Mouse (Mus musculus) heart, postnatal 10 days (tissue): Measurements from ENCODE around the gene Pdhb. TPM values are rescaled to one million over a fixed set of nuclear protein-coding genes. Genes with fewer than 3 reads are reported as not detected.

Experiments
- DNase-seq, 2 experiments: peaks; one replicate each; pipeline ENCODE4 v3.0.0; 2021
- intact Hi-C: fragments of 180-260 bp; cut with DNase I; formaldehyde crosslinking; loops from one replicate; pipeline ENCODE4 v1.15.1; 2025
- total RNA-seq, 2 experiments: library from RNA; stranded (reverse); gene quantifications; 2 replicates each; pipeline ENCODE4 v1.2.3; 2021

Pdhb gene
- total RNA-seq, 2 experiments from 2014 or later = 756 to 778 TPM

DNA sequence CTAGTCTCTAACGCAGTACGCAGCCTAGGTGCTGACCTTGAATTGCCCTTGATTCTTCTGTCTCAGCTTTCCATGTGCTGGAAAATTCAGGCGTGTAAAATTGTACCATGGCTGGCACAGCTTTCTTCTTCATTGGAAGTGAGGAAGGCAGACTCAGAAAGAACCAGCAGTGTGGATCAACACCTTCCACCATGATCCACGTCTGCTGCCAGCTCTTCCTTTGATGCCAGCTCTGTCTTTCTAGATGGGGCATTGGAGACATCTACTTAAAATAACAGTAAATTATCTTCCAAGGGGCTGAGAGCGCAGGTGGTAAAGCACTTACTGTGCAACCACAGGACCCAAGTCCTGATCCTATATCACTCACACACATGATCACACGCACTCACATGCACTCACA lies 19.9 kb upstream of the Pdhb start:
- DNase-seq = no peak
- intact Hi-C loops = no loop called here

DNA sequence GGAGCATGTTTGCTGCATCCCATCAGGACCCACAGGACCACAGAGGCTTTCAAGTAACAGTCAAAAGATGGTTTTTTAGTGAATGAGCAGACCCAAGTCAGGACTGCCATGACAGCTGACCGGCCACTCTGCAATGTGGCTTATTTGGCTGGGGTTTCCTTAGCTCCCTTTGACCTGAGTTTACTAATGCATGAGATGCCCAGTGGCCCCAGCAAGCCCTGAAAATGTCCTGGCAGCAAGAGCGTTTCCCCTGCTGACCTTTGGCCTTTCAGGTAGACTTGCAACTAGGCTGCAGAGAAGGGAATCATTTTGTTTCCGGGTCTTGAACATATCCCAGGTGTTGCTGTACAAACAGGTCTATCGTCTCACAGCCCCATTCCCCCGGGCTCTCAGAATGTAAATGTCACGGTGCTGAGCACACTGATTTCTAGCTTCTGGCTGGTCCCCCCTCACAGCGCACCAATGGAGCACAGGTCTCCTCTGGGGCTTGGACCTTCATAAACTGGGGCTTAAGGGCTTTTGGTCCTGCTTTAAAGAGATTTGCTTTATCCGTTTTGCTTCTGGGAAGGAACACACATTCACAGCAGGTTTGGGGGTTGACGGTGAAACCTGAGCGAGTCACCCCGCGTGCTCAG lies 18.6 kb upstream of the Pdhb start:
- DNase-seq = no peak
- intact Hi-C loops = no loop called here

- intact Hi-C loops = no loop called here
- DNase-seq = no peak
These were observed 17.7 kb upstream of the Pdhb start for GRCm38 (mm10) chr14:8190556-8190955.

- DNase-seq = no peak
- intact Hi-C loops = no loop called here
These were observed 13.6 kb upstream of the Pdhb start for GRCm38 (mm10) chr14:8186278-8187045.

GRCm38 (mm10) chr14:8183330-8183729 lies 10.5 kb upstream of the Pdhb start:
- intact Hi-C loops = no loop called here
- DNase-seq = no peak

DNA sequence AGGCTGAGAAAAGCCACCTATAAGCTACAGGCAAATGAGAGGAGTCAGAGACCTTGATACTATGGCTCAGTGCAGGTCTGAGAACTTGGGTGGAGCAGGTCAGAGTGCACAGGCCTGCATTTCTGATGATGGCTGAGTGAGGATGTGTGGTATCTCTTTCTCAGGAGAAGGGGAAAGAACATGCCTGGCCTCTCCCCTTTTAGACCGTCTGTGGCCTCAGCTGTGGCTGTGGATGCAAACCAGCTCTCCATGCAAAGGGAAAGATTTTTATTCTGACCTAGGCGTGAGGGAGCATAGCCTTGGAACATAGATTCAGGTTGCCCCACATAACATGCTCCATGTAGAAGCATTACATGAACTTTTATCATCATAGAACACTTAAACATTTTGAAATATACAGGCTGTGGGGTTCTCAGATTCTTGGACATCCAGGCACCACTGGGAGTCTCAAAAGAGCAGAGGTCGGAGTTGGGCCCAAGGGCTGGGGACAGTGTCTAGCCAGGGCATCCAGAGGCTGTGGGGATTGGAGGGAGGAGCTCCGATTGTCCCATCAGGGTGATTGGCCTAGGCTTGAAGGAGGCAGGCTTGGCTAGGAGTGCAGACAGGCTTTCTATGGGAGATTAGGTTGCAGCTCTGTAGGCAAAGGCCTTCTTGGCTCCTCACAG lies 7.7 kb upstream of the Pdhb start:
- intact Hi-C loops = no loop called here
- DNase-seq = no peak

- intact Hi-C loops = loop anchor here (10.0 kb wide), 1 partner anchor 169 kb away; no protein-coding TSS in a partner anchor
- DNase-seq = peak in 1 of 2 experiments; percentile 30
These were observed 3.4 kb upstream of the Pdhb start for GRCm38 (mm10) chr14:8176251-8176650.

- intact Hi-C loops = loop anchor here (5.0 to 10.0 kb wide), 2 partner anchors 83 to 170 kb away; partner anchors contain the start of gene Acox2
- DNase-seq = peak in 1 of 2 experiments; percentile 18
These were observed 1.8 kb upstream of the Pdhb start for GRCm38 (mm10) chr14:8174634-8175033.

- intact Hi-C loops = loop anchor here (2.0 to 10.0 kb wide), 3 partner anchors 41 to 171 kb away; partner anchors contain the start of genes Acox2 and Kctd6
- DNase-seq = peak in 1 of 2 experiments; percentile 44
These were observed 871 bp upstream of the Pdhb start for GRCm38 (mm10) chr14:8173542-8174250.

DNA sequence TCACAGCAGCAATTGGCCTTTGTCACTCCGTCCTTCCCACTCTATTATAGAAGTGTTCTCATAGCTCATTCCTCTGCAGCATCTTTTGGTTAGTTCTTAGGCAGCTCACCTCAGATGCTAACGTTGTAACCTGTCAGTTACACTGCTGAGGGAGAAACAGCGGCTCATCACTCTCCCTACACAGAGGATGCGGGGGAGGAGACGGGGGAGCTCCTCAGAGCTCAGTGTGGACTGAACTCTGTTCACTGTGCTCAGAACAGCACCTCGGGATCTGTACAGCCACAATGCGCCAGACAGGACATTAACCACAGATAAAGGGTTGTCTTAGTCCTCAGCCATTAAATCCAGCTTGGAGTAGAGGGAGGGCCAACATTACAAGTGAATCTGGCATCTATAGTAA lies 8.4 kb downstream of the Pdhb start:
- intact Hi-C loops = loop anchor here (10.0 kb wide), 1 partner anchor 350 kb away; the partner anchor contains the start of gene Flnb

DNA sequence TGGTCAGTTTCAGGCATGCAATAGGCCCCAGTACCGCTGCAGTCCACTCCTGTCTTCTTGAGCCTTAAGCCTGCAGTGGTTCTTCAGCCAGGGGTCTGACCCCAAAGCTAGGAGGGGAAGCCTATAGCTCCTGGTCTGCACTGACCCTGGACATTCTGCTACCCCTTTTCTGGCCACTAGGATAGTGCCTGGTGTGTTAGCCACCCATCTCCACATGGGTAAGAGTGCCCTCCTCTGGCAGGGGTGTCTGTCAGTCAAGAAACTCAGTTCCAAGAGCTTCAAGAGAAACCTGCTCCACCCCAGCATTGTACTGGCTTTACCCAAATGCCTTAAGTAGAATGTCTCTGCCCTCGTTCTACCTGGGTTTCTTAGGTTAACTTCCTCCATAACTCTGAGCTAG lies 11.0 kb downstream of the Pdhb start:
- DNase-seq = peak; percentile 20 to 61
- intact Hi-C loops = loop anchor here (10.0 kb wide), 1 partner anchor 347 kb away; the partner anchor contains the start of gene Flnb

More for the DNA sequence above, 8.4 kb downstream of the Pdhb start:
- DNase-seq = no peak

GRCm38 (mm10) chr14:8159141-8159540 lies 13.7 kb downstream of the Pdhb start:
- intact Hi-C loops = no loop called here
- DNase-seq = no peak

- no peak for DNase-seq
- intact Hi-C loops = no loop called here
These were observed 14.1 kb downstream of the Pdhb start for GRCm38 (mm10) chr14:8158721-8159120.

GRCm38 (mm10) chr14:8156947-8157346 lies 15.9 kb downstream of the Pdhb start:
- DNase-seq = peak in 1 of 2 experiments; percentile 23

DNA sequence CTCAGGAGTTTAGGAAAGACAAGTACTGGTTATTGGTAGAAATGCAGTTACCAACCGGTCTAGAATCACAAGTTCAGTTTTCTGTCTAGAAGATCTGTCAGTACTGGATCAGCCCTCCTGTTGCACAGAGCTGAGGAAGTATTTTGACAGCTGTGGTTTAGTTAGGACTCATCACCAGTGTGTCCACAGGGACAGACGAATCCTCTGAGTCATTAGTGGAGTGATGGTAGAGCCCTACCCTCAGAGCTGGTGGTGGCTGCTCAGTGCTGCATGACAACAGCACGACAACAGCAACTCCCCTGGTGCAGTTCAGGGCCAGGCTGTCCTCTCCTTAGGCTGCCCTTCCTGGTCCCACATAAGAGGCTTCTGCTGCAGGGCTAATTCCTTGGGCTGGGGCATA lies 18.8 kb downstream of the Pdhb start:
- DNase-seq = no peak
- intact Hi-C loops = loop anchor here (5.0 kb wide), 1 partner anchor 192 kb away; no protein-coding TSS in a partner anchor

More at GRCm38 (mm10) chr14:8156947-8157346, 15.9 kb downstream of the Pdhb start:
- intact Hi-C loops = loop anchor here (1.0 kb wide), 1 partner anchor 65 kb away; no protein-coding TSS in a partner anchor

GRCm38 (mm10) chr14:8151757-8152156 lies 21.1 kb downstream of the Pdhb start:
- DNase-seq = no peak
- intact Hi-C loops = loop anchor here (5.0 kb wide), 1 partner anchor 189 kb away; no protein-coding TSS in a partner anchor

GRCm38 (mm10) chr14:8148842-8149241 lies 24.0 kb downstream of the Pdhb start:
- DNase-seq = no peak
- intact Hi-C loops = no loop called here

DNA sequence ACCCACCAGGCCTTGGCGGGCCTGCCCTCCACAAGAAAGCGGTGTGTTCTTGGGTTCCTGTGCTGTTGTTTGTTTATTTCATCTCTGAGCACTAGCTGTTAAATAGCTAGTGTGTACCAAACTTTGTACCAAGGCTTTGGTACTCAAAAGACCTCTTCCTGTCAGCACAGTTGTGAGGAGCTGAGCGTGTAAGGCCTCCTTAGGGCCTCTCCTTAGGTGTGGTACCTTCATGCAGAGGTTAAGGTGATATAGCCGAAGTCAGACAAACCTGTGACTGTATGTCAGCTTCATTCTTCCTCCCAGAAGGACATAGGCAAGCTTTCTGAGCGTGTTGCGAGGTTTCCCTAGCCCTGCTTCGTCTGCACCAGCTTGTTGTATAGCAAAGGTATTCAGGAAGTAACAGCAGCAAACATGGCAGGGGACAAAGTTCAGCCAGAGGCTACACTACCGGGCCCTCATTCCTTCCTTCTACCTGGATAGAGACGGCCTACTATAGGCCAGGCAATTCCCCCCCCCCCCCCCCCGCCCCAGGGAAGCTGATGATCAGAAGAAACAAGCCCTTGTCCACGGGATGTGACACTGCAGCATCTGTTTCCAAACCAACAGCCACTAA lies 26.1 kb downstream of the Pdhb start:
- intact Hi-C loops = no loop called here
- no peak for DNase-seq

GRCm38 (mm10) chr14:8145594-8146558 lies 26.9 kb downstream of the Pdhb start:
- peak in 1 of 2 experiments; percentile 44 for DNase-seq
- intact Hi-C loops = no loop called here
